Mouse (Mus musculus): ENCODE measurements around the gene Pitpnm1.
"Not testable (repeated sequence)": the region's sequence is repeated elsewhere in the genome, so short reads cannot be mapped to it uniquely, and the experiment has no call there.

Gene Pitpnm1

GRCm38 (mm10) chr19:4099837-4100717 is at the start of gene Pitpnm1:
Gene Pitpnm1, plus strand, starts transcription at chr19:4099998.
- peak in 1 of 2 experiments; percentile 49 for DNase-seq (ENCODE audit: low spot score in 2 of 2)

DNA sequence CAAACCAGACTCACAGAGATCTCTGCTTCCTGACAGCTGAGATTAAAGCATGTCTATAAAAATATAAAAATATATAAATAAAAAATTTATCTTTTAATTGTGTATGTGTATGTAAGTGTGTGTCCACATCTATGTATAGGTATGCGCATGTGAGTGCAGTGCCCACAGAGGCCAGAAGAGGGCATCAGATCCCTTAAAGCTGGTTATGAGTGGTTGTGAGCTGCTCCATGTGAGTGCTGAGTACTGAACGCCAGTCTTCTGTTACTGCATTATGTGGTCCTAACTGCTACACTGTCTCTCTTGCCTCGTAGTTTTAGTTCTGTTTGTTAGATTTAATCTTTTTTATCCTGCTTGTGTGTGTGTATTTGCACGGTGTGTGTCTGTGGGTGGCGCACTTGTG is 48.8 kb upstream of the Pitpnm1 start:
- no peak for DNase-seq (ENCODE audit: low spot score in 2 of 2)

DNA sequence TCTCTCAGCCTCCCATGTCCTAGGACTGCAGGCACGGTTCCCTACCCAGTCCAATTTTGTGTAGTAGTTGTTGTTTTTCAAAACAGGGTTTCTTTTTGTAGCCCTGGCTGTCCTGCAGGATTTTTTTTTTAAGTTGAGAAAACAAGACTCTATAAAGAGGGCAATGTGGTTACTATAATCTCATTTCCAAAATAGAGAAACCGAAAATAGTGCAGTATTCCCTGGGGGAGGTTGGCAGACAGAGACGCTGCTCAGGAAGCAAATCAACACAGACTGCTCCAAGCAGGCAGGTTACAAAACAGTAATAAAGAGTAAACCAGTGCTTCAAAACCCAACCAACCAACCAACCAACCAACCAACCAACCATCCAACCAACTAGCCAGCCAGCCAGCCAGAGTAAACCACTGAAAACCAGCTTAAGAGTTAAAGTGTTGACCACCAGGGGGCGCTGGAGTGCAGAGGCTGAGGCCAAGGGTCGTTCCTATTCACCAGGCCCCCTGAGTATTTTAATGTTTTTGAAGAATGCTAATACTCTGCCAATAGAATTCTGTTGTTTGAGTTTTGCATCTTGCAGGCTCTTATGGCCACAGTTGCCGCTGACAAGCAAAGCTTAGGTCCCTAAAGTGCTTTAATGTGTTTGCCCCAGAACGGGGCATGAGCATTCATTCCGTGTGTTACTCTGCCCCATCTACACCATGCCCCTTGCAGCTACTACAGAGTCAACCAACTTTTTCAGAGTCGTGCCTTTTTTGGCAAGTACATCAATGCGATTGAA is 47.9 kb upstream of the Pitpnm1 start:
- peak in 1 of 2 experiments; percentile 32 for DNase-seq (ENCODE audit: low spot score in 2 of 2)

DNA sequence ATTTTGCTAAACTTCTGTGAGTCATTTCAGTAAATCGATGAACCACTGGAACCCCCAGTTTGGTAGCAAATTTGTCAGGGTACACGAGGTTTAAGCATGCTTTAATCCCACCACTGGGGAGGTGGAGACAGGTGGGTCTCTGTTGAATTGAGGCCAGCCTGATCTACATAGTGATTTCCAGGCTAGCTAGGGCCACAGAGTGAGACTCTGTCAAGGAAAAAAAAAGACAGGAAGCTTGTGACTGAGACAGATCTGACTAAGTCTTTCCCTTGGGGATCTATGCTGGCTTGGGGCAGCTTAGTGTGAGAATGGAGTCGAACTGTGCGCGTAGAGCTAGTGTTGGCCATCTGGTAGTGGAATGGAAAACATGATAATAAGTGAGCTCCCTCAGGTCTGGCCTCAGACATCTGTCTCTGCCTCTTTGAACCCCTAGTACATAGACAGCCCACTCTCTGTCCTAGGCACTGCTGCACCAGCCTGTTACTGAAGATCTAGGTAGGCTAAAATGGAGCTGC is 47.2 kb upstream of the Pitpnm1 start:
- no peak for DNase-seq (ENCODE audit: low spot score in 2 of 2)

DNA sequence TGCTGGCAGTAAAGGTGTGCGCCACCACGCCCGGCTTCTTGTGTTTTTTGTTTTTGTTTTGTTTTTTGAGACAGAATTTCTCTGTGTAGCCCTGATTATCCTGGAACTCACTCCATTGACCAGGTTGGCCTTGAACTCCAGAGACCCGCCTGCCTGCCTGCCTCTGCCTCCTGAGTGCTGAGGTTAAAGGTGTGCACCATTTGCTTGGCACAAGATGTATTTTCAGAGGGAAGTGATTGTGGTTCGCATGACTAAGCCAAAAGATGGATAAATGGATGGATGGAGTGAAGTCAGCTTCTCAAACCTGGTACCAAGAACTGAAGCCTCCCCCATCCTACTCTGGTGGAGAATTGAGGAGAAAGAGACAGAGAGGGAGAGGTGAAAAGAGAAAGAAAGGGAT is 45.2 kb upstream of the Pitpnm1 start:
- DNase-seq (ENCODE audit: low spot score in 2 of 2), result no peak

DNA sequence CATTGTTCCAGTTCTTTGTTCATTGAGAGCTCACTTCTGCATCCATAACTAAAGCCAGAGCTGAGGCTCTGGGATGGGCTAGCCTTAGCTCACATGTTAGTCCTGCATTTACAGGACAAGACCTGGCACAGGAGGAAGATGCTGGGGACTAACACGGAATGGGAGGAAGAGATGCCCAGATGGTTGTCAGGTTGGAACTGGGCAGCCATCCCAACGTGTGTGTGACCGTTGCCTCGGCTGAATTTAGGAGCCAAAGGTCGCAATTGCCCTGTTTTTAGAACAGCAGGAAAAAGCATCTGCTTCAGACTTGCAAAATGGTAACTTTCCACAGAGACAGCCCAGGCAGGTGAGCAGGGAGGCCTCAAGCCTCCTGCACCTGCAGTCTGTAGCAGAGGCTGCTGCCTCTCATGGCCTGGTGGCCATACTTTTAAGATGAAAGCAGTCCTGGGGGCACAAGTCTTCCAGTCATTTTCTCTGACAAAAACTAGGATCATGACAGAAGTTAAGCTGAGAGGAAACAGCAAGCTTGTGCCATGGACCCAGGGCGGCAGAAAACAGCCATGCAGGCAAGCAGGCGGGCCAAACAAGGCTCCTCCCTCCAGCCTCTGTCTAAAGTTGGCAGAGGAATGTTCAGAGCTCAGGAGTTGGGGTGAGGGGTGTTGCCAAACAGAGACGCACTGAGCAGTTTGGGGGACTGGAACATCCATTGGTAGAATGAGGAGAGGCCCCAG is 44.4 kb upstream of the Pitpnm1 start:
- no peak for DNase-seq (ENCODE audit: low spot score in 2 of 2)

GRCm38 (mm10) chr19:4055947-4056693 is 43.7 kb upstream of the Pitpnm1 start:
- DNase-seq (ENCODE audit: low spot score in 2 of 2), result no peak

DNA sequence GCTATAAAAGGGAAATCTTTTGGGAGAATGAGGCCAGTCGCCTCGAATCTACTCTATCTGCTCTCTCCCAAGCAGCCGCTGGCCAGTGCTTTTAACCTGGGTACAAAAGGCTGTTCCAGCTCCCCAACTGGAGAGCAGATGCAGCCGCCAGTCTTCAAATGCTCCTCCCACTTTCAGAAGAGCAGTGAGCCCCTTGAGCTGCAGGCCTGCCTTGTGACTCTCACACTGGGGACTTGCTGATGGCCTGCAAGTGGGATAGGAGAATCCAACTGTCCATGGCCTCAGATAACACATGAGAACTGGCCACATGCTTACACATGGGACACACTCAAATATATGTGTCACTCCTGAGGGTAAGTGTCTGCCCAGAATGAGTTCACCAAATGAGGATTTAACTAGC is 43.1 kb upstream of the Pitpnm1 start:
- DNase-seq (ENCODE audit: low spot score in 2 of 2), result no peak

DNA sequence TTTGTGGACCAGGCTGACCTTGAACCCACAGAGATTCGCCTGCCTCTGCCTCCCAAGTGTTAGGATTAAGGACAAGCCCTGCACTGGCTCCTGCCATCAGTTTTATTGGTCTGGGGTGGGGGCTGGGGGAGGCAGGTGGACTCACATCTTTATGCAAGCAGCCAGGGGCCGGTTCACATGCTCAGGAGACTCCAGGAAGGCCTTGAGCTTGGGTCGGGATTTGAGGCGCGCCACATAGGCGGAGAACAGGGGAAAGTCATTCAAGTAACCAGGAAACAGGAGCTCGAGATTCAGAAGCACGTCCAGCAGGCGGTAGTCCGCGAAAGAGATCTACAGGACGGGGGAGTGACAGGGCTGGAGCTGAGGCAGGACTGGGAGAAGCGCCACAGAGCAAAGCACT is 42.4 kb upstream of the Pitpnm1 start:
- no peak for DNase-seq (ENCODE audit: low spot score in 2 of 2)

DNA sequence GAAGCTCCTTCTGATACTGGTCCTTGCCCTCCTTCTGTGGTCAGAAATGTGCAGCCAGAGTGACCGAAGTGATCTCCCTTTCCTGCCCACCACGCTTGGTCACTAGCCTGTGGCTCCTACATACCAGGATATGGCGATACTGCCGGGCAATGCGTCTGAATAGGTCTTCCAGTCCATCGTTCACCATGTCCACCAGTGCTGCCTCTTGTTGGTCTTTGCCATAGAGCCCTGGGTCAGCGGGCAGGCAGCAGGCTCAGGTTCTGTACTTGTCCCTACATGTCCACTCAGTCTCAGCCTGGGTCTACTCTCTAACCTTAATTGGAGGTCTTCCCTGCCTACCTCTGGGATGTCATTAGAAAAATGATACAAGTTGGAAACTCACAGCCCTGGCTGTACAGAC is 41.8 kb upstream of the Pitpnm1 start:
- DNase-seq (ENCODE audit: low spot score in 2 of 2), result no peak

- no peak for DNase-seq (ENCODE audit: low spot score in 2 of 2)
Observed at GRCm38 (mm10) chr19:4058581-4058980, 41.2 kb upstream of the Pitpnm1 start.

GRCm38 (mm10) chr19:4059069-4059740 is 40.6 kb upstream of the Pitpnm1 start, which contains the start of gene Gstp3:
Gene Gstp3, minus strand, starts transcription at chr19:4059569.
- DNase-seq (ENCODE audit: low spot score in 2 of 2), result no peak

- DNase-seq (ENCODE audit: low spot score in 2 of 2), result not testable (repeated sequence)
Observed at GRCm38 (mm10) chr19:4060044-4060898, 39.5 kb upstream of the Pitpnm1 start.

- no peak for DNase-seq (ENCODE audit: low spot score in 2 of 2)
Observed at GRCm38 (mm10) chr19:4060899-4061465, 38.8 kb upstream of the Pitpnm1 start.

DNA sequence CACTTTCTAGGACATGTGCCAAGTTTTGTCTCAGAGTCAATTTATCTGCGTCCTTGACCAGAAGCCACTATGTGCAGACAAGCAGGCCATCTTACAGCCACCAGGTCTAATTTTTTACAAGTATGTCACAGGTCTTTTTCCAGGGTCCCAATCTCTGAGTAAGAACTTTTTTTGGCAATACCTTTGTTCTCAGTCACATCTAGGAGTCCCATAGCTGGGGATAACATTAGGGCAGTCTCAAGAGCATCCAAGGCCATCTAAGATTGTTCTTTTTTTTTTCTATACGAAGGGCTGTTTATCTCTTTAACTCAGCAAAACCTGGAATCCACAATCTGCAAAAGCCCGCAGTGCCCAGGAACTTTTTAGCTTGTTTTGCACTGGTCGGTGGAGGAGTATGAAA is 36.4 kb upstream of the Pitpnm1 start:
- DNase-seq (ENCODE audit: low spot score in 2 of 2), result not testable (repeated sequence)

DNA sequence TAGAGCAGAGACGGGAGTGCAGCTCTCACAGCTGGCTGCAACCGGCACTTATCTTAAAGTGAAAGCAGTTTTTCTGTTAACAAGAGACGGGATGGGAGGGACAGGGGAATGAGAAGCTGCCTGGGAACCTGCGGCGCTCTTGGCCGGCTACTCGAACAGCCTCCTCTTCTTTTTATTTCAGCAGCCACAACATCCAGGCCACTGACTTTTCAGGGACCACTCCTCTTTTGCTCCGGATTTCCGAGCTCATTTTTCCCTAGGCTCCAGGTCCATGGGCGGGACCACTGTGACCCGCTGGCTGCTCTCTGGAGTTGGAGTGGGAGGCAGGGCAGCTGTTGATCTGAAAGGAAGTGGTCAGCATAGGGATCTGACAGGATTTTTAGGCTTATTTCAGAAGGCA is 35.3 kb upstream of the Pitpnm1 start:
- not testable (repeated sequence) for DNase-seq (ENCODE audit: low spot score in 2 of 2)

- no peak for DNase-seq (ENCODE audit: low spot score in 2 of 2)
Observed at GRCm38 (mm10) chr19:4066280-4066679, 33.5 kb upstream of the Pitpnm1 start.

- no peak for DNase-seq (ENCODE audit: low spot score in 2 of 2)
Observed at GRCm38 (mm10) chr19:4066877-4067276, 32.9 kb upstream of the Pitpnm1 start.

GRCm38 (mm10) chr19:4068242-4068641 is 31.6 kb upstream of the Pitpnm1 start:
- DNase-seq (ENCODE audit: low spot score in 2 of 2), result not testable (repeated sequence)

All from left cerebral cortex, adult 9 months (tissue).